Mouse (Mus musculus): Measurements from ENCODE around the gene Aadacl4.
"Not testable (repeated sequence)": the region's sequence is repeated elsewhere in the genome, so short reads cannot be mapped to it uniquely, and the experiment has no call there.

Aadacl4 gene

GRCm38 (mm10) chr4:144613407-144613806, at the start of gene Aadacl4:
Aadacl4 (plus strand) TSS chr4:144613707.
- peak; percentile 8 for DNase-seq (ENCODE audit: low read depth, low spot score)

- no peak for DNase-seq (ENCODE audit: low read depth, low spot score)
Observed at GRCm38 (mm10) chr4:144565034-144565433, 48.5 kb upstream of the Aadacl4 start, which contains the start of gene Gm13124. Gm13124 (minus strand) TSS chr4:144565134.

DNA sequence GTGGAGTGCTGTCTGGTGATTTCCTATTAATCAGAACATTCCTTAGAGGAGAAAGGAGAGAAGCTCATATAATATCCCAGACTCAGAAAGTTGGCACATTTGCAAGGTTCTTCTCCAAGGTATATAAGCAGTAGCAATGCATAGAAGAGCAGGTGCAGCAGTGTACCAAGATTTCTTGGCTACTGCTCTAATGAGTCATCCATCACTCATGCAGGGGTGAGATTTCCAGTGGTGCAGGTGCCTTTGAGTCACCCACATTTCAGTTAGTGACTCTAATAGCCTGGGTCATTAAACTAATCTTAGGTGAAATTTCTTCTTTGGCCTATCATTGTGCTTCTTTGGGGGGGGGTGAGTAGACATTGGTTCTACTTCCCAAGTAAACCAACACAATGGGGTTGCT, 45.8 kb upstream of the Aadacl4 start:
- DNase-seq (ENCODE audit: low read depth, low spot score), result no peak

- not testable (repeated sequence) for DNase-seq (ENCODE audit: low read depth, low spot score)
Observed at GRCm38 (mm10) chr4:144586207-144586606, 27.3 kb upstream of the Aadacl4 start.

GRCm38 (mm10) chr4:144592790-144593189, 20.7 kb upstream of the Aadacl4 start:
- DNase-seq (ENCODE audit: low read depth, low spot score), result no peak

GRCm38 (mm10) chr4:144614586-144614985, 1.1 kb downstream of the Aadacl4 start:
- no peak for DNase-seq (ENCODE audit: low read depth, low spot score)

DNA sequence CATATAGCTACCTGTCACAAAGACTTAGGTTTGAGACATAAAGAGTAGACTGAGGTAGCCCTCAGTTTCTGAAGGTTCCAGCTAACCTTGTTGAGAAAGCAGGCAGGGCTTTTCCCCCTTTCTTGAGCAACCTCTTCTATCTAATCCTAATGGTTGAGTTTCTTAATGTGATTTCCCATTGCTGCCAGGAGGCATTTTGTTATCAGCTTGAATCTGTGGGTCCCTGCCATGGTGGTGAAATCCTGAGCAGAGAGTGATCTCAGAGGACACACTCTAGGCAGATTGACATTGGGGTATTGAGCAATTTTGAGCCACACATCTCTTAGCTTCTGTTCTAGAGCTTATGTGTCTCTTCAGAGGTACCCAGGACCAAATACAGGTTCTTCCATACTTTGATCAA, 24.8 kb downstream of the Aadacl4 start:
- DNase-seq (ENCODE audit: low read depth, low spot score), result no peak
